Mouse (Mus musculus) liver (tissue): ENCODE measurements at regions not wholly inside any gene's neighbourhood (a gene's known extent, or its start where the extent isn't known, plus 50 kb on each side); places are given as distances from the start of the nearest gene placed in this dataset.

Experiments used
- DNase-seq: peaks from one replicate; pipeline ENCODE4 v3.0.0-alpha.2; 2020; ENCODE audit warnings: mixed read lengths

DNA sequence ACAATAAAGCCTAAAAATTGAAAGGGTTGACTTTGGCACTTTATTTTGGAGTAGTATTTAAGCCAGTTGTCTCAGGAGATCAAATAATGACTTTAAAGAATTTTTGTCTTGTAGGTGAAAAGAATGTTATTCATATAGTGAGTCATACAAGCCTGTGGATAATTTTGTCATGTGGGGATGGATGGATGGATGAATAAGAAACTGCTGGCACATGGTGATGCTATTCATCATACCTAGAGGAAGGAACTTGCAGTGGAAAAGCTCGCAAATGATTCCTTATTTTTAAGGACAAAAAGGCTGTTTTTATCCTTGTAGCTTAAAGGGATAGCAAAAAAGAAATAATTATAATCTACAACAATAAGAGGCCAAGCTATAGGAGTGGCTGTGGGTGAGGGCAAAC, 655.4 kb upstream of the Auts2 start:
- no peak for DNase-seq

DNA sequence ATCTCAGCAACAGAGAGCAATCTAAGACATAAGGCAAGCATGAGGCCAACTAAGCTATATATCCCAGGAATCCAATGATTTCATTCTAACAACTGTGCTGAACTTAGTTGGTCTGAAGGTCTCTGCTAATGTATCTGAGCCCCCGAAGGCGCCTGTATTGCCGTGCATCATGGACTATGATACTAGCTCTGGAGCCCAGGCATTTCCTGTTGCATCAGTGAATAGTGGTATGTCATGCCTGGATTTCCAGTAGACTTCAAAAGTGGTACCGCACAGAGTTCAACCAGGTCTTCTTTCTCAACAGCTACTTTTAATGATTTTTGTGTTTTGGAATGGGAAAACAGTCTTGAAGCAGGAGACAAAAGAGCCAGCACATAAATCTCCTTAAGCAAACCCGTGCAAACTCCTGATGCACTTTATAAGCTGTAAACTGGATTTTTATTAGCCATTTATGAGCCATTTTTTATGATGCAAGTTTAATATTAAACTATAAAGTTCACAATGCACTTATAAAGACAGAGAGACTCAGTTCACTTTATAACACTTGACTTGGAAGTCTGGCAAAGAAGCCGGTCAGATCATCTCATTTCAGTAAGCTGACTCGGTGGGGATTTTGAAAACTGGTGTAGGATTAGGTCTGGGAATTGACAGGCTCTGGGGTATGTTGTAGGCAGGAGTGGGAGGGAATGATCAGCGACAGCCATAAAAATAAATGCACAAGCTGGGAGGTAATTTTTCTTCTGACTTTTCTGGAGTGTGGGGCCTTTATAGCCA, 646.8 kb upstream of the Auts2 start:
- no peak for DNase-seq

DNA sequence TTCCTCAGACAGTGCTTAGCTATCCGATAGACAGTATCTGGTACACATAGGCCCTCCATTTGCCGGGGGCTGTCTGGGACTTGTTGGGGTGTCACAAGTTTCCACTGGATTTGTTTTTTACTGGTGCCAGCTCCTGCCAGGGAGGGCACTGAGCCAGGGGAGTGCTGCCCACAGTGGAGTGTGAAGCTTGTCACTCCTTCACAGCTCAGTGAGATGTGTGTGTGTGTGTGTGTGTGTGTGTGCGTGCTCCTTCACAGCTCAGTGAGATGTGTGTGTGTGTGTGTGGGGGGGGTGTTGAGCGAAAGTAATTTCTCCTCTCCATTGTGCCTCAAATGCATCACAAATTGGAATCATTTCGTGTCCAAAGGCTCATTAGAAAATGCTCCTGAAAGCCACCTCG, 632.5 kb upstream of the Auts2 start:
- no peak for DNase-seq

DNA sequence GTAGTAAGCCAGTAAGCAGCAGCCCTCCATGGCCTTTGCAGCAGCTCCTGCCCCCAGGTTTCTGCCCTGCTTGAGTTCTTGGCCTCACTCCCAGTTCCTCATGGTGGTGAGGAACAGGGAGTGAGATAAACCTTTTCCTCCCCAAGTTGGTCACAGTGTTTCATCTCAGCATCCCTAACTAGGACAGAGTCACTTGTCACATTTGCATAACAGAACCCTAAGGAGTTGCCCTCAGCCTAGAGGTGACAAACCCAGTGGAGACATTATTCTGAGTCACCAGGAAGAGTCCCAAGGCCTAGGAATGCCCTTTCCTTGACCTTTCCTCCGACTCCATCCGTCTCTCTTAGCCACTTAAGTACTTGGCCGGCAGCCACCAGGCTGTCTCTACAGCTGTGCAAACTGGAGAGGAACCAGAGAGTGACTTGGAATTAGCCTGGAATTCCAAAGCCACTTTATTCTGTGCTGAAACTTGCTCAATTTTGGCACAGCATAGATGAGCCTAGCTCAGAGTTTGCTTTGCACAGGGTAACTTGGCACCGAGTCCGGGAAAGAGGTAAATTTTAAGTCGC, 630.1 kb upstream of the Auts2 start:
- peak; percentile 34 for DNase-seq

DNA sequence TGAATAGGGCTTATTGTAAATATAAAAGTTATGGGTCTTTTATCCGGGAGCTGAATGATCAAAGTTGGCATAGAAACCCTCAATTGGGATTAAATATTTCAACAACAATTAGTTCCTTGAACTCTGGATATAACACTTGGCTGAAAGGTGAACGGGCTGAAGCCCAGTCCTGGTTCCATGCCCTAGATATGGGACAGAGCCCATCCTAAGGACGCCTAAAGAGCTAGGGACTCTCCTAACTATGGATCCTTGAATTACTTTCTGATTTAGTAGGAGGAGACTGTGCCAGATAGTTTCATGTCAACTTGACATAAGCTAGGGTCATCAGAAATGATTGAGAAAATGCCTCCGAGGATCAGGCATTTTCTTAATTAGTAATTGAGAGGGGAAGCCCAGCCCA, 629.5 kb upstream of the Auts2 start:
- DNase-seq, result no peak

DNA sequence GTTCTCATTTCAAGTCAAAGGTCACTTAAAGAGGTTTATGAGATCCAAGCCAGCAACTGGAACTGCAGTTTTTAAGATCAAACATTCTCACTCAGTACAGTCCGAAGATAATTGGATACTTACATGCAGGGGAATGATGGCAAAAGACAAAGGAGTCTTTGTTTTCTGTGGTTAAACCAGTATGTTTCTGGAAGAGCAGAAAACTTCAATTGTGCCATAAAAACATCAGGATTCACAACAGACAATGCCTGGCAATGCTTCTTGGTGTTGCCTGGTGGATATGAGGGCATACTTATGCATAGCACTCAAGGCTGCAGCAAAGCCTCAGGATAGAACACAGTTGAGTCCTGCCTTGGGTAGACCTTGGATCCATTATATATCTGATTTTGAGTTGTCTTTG, 628.1 kb upstream of the Auts2 start:
- DNase-seq, result no peak

DNA sequence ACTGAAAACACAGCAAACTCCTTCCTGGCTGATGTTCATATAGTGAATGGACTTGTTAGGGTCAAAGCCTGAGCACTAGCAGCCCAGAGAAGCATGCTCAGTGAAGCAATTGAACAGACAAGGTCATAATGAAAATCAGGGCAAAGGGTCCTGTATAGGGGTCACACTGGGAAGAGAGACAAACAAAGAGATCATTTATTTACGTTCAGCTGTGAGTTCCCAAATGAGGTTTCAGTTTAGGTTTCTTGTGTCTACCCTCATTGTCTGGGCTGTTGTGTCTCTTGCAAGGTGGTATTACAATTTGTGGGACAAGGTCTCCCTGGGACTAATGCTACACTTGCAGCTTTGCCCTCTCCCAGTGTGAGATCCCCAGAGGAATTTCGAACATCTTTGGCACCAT, 624.4 kb upstream of the Auts2 start:
- DNase-seq, result no peak

DNA sequence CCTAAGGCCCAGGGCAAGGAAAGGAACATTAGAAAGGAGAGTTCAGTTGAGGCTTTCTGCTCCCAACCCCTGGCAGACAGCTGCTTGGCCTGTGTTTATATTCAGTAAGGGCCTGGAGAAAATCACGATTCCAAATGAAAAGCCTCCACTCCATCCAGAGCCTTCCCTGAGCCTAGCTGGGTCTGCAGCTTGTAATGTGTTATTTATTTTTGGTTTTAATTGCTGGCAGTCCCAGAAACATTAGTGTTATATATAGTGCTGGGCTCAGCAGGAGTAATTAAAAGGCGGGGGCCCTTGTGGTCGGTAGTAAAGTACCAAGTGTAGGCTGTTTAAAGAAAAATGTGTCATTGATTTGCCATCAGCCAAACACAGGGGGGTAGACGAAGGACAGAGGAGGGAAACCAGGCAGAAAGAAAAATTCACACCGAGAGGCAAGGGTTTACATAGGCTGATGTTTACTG, 623.9 kb upstream of the Auts2 start:
- DNase-seq, result no peak

DNA sequence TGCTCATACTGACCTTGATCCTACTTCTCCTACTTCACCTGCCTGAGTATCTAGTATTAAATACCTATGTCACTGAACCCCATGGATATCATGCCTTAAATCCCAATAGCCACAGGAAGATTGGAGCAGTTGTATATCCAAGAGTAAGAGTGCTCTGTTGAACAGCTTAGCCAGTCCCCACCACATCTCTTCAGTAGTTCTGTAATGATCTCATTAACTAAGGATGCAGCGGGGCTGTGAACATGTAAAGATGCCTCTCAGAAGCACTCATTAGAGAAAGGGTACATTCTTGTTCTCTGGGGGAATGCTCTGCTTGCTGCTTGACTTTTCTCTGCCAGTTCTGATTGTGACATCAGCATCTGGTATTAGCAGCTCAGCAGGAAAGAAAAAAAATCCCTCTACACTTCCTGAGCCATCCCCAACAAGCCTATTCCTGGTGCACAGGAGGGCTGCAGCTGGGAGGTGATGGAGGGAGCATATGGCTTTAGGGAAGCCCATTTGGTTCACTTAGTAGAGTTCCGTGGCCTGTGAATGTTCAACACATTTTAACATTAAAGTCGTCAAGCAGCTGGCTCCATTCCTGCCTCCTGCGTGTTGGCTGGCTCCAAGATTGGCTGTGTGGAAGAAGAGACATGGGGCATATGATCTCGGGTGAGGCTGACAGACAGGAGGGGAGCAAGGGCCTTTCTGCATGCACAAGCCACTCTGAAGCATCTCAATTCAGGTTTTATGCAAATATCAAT, 613.1 kb upstream of the Auts2 start:
- no peak for DNase-seq

DNA sequence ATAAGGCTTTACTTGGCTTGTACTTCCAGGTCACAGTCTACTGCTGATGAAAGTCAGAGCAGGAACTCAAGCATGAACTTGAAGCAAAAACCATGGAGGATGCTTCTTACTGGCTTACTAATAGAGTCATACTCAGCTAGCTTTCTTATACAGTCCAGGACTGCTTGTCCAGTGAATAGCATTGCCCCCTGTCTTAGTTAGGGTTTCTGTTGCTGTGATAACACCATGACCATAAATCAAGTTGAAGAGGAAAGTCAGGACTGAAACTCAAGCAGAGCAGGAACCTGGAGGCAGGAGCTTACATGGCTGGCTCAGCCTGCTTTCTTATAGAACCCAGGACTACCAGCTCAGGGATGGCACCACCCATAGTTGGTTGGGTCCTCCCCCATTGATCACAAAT, 602.9 kb upstream of the Auts2 start:
- DNase-seq, result no peak

DNA sequence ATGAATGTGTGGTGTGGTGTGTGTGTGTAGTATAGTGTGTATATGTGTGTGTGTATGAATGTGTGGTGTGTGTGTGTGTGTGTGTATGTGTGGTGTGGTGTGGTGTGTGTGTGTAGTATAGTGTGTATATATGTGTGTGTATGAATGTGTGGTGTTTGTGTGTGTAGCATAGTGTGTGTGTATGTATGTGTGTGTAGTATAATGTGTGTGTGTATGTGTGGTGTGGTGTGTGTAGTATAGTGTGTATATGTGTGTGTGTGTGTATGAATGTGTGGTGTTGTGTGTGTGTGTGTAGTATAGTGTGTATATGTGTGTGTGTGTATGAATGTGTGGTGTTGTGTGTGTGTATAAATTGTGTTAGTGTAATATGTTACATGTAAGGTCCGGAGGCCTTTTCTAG, 600.5 kb upstream of the Auts2 start:
- no peak for DNase-seq

DNA sequence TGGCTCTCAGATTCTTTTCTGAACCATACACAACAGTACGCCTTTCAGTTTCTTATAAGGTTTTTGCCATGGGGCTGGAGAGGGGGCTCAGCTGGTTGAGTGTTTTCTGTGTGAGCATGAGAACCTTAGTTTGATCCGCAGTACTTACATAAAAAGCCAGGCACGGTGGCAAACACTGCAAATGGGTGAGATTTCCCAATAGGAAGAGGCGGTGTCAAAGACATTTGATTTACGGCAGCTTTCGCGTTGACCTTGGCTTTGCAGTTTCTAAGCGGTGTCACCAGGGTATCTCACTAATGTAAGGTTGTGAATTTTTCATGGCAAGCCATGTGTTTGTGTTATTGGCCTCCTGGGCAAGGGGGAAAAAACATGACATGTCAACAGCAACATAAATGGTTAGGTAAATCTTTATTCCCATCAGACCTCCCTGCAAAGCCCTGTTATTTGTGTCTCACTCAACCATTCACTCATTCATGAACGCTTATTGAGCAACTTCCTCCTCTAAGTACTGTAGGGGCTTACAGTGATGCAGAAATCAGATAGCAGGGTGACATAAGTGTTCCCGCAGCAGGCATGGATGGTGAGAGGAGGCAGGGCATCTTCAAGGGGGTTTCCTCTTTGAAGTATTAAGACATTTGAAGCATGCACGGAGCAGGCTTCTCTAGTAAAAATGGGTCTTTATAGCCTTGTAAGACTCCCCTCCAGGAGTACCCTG, 599.4 kb upstream of the Auts2 start:
- no peak for DNase-seq

DNA sequence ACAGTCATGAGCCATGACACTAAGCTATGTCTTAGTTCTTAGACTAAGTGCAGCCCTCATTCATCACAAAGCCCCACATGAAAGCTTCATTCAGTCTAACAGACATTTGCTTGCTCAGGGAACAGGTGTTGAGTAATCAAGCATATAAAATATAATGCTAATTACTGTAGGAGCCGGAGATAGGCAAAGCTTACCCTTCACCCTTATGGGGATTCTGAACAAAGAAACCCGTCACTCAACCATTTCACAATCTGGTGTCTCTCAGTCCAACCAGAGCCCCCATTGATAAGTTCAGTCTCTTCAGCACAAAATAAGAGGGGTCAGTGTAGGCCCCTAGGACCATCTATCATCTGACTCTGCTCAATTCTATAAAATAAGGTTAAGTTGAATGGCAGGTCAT, 587.9 kb upstream of the Auts2 start:
- DNase-seq, result no peak

DNA sequence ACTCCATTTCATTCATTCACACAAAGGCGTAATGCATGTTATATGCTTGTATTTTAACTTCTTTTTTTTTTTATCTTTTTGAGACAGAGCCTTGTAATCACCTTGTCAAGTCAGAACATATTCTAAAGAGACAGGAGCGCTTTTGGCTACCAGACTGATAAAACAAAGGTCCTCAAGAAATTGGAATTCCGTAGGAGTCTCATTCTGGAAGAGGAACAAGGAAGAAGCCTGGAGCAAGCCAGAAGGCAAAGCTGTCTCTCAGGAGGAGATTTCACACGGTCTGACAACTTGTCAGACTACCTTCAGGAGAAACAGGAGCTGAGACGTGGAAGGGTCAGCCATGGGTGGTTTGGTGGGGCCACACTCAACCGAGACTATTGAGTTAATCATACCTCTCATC, 587.2 kb upstream of the Auts2 start:
- no peak for DNase-seq

DNA sequence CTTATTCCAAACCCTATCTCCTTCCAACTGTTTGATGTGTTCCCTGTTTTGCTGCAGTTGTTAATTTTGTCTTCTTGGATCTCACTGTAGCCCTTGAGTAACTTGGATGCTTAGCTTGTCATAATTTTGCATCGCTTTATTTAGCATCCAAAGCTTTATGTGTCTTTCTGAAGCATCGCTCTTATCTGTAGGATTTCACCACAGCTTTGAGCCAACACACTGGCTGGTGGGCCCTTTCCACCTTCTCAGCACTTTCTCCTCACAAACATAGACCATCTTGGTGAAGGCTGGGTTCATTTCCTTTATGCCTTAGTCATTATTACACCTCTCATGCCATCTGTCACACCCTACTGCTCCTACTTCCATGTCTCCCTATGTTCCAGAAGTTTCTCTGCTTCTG, 581.1 kb upstream of the Auts2 start:
- no peak for DNase-seq

DNA sequence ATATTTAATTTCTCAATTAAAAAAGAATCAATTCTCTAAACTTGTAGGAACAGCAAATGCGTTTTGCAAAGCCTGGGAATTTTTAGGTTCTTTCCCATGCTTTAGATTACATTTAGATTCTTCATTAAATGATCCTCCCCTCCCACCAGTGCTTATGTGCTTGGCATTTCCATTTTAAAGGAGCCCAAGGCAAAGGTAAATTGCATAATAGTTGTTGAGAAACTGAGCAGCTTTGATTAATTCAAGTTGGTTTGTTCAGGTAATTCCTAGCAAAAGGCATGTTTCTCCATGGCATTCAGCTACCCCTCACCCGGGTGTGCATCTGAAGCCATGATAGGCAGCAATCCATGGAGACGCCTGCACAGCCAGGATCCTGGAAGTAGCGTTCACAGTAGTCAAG, 570.8 kb upstream of the Auts2 start:
- no peak for DNase-seq

DNA sequence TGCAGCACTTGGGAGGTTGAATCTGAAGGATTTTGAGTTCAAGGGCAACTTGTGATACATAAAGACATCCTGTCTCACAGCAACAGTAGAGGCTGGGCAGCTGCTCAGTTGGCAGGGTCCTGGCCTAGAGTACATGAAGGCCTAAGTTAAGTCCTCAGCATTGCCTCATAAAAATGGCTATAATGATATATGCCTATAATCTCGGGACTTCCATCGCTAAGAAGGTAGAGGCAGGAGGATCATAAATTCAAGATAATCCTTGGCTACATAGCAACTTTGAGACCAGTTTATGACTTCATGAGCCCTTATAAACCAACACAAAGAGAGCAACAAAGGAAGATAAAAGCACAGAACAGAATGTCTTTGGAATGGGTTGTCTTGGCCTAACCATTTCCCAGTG, 570.0 kb upstream of the Auts2 start:
- no peak for DNase-seq

DNA sequence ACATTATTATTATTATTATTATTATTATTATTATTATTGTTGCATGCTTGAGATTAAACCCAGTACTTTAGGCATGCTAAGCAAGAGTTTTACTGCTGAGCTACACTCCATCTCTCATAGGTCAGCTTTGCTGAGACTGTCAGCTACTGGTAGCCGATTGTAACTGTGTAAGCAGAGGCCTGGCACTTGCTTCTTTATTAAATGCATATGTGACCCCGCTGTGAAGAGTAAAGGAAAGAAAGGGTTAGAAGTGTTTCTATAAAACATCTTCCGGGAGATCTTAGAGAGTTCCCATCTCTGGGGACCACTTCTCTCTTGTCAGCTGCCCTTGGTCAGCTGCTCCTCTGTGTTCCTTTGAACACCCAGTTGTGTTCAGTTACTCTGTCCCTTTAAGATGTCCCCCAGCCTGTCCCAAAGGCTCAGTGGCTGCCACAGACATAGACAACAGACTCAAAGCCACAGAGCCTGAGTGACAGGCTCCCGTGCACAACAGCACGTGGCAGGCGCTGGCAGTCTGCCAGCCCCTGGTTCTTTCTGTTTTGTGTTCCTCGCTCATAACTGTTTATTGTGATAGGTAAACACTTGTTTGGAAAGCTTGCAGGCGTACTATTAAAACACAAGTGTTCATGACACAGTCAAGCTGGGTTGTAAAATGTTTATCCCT, 563.7 kb upstream of the Auts2 start:
- DNase-seq, result peak; percentile 5

DNA sequence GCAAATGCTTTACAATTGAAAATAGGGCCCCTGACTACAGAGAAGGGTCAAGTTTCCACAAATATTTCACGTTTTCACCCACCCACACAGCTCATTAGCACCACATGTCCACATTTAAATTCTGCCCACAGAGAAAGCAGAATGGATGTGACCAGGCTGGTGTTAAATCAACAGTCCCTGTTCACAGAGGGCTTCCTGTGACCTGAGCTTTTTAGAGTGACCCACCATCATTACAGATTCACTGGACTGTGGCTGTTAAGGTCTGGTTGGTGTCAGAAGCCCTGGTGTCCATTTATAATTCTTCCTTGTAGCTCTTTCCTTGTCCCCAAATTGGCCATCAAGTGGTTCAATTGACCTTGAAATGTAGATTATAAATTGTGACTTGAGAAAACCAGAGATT, 553.2 kb upstream of the Auts2 start:
- DNase-seq, result no peak

DNA sequence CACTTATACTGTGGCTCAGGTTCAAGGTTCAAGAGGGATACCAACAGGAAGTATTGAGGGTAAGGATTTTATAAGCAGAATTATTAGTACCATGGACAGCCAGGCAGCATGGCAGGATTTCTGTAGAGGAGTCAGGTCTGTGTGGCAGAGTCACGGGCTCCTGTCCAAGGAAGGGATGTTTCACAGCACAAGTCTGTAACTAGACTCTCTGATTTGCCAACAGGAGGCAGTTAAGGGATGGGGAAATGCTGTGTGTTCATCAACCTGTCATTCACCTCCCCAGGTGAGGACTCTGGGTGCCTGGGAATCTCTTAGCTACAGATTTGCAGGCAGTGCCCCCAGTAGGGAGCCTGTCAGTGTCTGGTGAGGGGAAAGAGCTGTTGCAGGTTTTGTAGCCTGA, 541.7 kb upstream of the Auts2 start:
- DNase-seq, result no peak

DNA sequence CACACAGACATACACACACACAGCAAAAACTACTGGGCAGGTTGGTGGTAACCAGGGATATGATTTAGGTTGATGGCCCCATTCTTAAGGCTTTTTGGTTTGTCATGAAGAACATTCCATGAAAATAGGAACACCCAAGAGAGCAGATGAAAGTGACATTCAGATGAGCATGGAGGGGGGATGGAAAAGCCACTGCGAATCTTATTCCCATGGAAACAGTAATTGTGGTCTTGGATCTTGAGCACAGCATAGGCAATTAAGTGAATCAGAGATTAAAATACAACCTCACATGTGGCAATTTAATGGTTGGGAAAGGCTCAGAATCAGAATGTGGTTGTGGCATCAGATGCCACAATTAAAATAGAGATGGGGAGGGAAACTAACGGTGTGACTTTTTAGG, 537.6 kb upstream of the Auts2 start:
- DNase-seq, result no peak

DNA sequence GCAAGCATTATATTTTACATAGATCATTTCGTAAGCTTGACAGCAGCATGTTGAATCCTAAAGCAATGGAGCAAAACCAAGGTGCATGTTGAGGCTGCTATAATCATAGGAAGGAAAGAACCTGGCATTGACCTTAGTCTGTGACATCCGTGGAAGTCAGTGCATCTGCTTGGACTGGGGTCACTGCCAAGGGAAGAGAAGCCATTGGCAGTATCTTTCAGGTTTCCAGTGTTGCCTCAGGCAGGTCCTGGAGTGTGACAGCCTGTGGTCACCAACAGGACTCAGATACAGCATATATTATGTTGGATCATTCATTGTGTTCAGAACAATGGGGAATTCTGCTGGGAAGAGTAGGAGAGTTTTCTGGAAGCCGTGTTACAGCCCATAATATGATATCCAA, 535.8 kb upstream of the Auts2 start:
- no peak for DNase-seq

DNA sequence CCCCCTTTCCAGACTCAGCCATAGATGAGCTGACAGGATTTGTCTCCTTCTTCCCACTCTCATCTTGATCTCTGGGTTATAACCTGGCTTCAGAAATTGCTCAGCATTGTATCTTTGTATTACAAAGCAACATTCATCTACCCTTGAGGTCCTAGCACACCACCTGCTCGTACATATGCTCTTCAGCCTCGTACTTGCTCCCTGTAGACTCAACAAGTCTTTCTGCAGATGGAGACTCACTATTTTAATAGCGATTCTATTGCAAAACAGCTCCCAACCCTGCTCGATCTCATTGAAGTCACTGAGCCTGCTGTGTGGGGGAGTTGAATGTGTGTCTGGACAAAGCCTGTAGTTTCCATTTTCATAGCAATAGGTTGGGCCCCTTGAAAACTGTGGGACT, 535.2 kb upstream of the Auts2 start:
- no peak for DNase-seq
